Mouse (Mus musculus) gastrocnemius, postnatal 4 days (tissue): ENCODE results near the gene Cblc. TPM values are rescaled to one million over a fixed set of nuclear protein-coding genes. Genes with fewer than 3 reads are reported as not detected.

Experiments used
- DNase-seq, 2 experiments: peaks; one replicate each; pipeline ENCODE4 v3.0.0; 2021 to 2022; ENCODE audit warnings: low spot score in 2 of 2, mixed read lengths in 2 of 2
- long read RNA-seq, 2 experiments: library from polyadenylated mRNA; stranded (forward); transcript quantifications; one replicate each; pipeline ENCODE4 v2.0.0; 2021
- total RNA-seq, 2 experiments: library from RNA; stranded (reverse); gene quantifications; 2 replicates each; pipeline ENCODE4 v1.2.3; 2021

The Cblc gene
- under 1 TPM; 0.76 to 0.96 TPM for total RNA-seq
- long read RNA-seq, experiment 1 = 0 reads
- long read RNA-seq, experiment 2, partial matches to known transcripts = 0 of 1 reads
- long read RNA-seq, experiment 2, other reads (novel, unspliced or antisense) = 1 of 1 reads

GRCm38 (mm10) chr7:19796697-19797588 lies at the start of gene Cblc:
Cblc (minus strand) TSS chr7:19796809.
- DNase-seq = peak; percentile 62 to 68

DNA sequence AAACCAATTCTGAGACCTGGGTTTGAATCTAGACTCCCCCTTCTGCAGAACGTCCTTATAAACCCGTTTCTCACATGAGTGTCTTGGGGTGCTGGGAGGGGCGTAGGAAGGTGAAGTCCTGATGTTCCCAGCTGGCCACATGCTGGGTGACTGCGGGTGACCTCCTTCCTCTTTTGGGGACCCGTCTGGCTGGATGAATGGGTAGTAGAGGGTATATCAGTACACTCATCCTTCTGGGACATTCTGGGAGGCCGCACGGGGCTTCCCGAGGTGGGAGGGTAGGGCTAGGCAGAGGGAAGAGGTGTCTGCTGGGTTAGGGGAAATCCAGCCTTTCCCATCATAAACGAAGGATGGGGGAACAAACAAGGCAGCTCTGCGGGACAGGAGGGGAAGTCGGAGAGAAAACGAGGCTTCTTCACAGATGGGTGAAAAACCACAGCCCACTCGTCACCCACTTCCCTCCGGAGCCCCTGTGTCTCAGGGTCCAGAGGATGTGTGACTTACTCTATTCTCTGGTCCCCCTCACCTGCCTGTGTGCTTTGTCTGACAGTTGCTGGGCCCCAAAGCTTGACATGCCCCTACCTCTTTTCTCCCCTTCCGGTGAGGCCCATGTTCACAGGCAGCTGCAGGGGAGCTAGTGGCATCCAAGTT lies 48.0 kb upstream of the Cblc start:
- DNase-seq = no peak

GRCm38 (mm10) chr7:19843561-19843960 lies 47.0 kb upstream of the Cblc start:
- DNase-seq = peak; percentile 46 to 69

GRCm38 (mm10) chr7:19842885-19843504 lies 46.4 kb upstream of the Cblc start:
- DNase-seq = no peak

DNA sequence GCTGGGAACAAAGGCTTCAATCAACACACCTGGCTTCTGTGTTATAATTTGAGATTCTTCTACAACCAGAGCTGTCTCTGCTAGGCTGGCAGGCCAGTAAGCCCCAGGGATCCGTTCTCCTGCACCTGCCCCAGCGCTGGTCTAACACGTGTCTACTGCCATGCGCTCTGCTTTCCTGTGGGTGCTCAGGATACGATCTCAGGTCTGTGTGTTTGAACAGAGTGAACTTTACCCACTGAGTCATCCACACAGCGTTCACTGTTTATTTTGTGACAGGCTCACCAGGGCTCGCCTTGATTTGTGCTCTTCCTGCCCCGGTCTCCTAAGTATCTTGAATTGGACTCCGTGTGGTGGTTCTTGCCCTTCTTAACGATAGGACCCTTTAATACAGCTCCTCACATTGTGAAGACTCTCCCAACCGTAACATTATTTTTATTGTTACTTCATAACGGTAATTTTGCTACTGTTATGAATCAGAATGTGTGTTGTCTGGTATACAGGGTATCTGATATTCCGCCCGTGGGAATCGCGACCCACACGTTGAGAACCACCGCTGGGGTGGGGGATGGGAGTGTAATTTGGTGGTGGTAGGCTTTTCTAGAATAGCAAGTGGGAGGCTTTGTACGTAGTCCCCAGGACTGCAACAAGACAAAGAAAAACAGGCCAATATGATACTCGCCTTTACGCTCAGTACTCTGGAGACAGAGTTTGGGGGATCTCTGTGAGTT lies 45.2 kb upstream of the Cblc start:
- no peak for DNase-seq

- DNase-seq = no peak
Measured at GRCm38 (mm10) chr7:19840936-19841335, 44.3 kb upstream of the Cblc start.

DNA sequence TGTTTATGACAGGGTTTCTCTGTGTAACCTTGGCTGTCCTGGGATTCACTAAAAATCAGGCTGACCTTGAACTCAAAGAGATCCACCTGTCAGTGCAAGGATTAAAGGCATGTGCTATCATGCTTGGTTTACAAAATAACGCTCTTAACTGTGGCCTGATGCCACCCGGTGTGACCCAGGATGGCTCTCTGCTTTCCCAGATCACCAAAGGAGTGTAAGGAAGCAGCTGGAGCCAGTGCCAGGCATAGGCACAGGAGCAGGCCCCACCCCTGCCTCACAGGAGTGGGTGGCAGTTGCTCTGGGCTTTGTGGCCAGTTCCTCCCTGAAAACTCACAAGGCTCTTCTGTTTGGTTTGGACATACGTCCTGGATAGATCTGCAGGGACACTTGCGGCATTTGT lies 43.8 kb upstream of the Cblc start:
- no peak for DNase-seq

- DNase-seq = no peak
Measured at GRCm38 (mm10) chr7:19836843-19837242, 40.2 kb upstream of the Cblc start.

GRCm38 (mm10) chr7:19834055-19834454 lies 37.4 kb upstream of the Cblc start:
- DNase-seq = no peak

DNA sequence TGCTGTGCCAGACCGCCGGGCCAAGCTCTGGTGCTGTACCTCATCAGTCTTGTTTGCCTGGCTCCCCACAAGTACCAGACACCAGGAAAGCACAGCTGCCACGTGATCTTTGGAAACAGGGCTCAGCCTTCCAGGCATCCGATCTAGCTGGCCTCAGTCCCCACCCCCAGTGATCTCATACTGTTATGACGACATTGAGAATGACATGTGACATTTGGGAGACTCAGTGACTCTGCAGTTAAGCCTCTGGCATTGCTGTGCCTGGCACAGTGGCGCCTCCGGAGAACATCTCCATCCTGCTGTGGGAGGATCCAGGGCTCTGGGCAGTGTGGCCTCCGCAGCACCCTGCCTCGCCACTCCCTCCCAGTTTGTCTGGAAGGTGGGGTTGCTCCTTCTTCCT lies 35.2 kb upstream of the Cblc start:
- no peak for DNase-seq

- peak; percentile 75 to 84 for DNase-seq
Measured at GRCm38 (mm10) chr7:19830682-19831156, 34.1 kb upstream of the Cblc start.

GRCm38 (mm10) chr7:19829694-19830093 lies 33.1 kb upstream of the Cblc start:
- no peak for DNase-seq

- DNase-seq = peak in 1 of 2 experiments; percentile 45
Measured at GRCm38 (mm10) chr7:19826756-19827155, 30.1 kb upstream of the Cblc start.

GRCm38 (mm10) chr7:19824182-19824973 lies 27.8 kb upstream of the Cblc start:
- peak; percentile 85 to 90 for DNase-seq

DNA sequence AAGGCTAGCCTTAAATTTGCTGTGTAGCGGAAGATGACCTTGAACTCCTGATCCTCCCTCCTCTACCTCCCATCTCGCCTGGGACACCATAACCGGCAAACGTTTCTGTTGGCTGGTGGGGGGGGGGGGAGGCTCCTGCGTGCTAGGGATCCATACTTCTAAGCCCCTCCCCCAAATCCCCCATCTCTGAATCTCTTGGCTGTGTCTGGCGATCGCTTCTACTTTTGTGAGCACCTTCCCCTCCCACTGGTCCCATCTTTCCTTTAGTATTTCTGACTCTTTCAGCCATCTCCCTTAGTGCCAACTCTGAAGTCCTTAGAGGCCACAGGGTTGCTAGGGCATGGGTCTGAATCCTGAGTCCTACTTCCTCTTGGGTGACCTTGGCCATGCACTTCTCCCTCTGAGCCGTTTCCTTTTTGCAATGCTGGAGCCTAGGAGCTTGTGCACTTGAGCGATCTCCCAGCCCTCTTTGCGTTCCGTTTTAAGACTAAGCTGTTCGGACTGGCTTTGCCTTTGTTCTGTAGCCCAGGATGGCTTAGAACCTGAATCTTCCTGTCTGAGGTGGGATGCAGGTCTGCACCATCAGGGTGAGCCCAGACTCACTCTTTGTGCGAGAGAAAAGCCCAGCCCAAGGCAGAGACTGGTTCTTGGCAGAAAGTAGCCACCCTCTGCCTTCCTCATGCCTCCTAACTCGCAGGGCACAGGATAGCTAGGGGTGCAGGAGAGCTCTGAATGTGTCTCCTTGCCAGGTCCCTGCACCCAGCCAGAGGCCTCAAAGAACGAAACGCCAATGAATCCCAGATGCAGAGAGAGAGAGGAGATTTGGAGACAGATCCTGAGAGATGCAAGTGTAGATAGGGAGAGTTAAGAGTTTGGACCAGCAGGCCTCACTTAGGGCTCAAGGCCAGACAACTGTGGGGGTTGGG lies 26.9 kb upstream of the Cblc start:
- DNase-seq = no peak

DNA sequence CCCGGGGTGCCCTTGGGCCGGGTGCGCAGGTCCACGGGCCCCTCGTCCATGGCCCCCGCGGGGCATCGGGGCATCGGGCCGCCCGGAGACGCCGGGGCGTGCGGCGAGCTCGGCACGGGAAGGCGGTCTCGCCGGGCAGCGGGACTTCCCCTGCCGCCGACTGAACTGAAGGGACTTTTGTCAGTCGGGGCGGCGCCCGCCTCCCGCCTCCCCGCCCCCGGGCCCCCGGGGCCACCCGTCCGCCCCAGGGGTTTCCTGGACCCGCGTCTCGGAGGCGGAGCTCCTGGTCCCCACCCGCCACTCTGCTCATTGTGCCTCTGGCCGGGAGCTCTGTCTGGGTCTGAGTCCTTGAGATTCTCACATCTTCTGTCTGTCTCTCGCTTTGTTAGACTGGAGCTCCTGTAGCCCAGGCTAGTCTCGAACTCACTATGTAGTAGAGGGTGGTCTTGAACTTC lies 26.0 kb upstream of the Cblc start, which contains the start of gene Bcl3:
Bcl3 (minus strand) TSS at position 167 of the 455 bp plus-strand sequence.
- DNase-seq = peak; percentile 41 to 48

GRCm38 (mm10) chr7:19822193-19822592 lies 25.6 kb upstream of the Cblc start:
- peak in 1 of 2 experiments; percentile 29 for DNase-seq

GRCm38 (mm10) chr7:19821633-19822032 lies 25.0 kb upstream of the Cblc start:
- DNase-seq = no peak
